Mouse (Mus musculus) bone marrow macrophage, adult 2 months (primary cell): ENCODE results near the gene Ppm1g. TPM values are rescaled to one million over a fixed set of nuclear protein-coding genes. Genes with fewer than 3 reads are reported as not detected.

Experiments
- H3K27ac ChIP-seq: 2 replicates; pipeline ENCODE4 v1.5.1; 2012; ENCODE audit warnings: low read depth, low read length; ENCODE audit not compliant: insufficient read depth
- H3K4me1 ChIP-seq: 2 replicates; pipeline ENCODE4 v1.6.1; 2012; ENCODE audit warnings: low read length; ENCODE audit not compliant: control insufficient read depth, insufficient read depth
- H3K4me3 ChIP-seq: 2 replicates; pipeline ENCODE4 v1.5.1; 2012; ENCODE audit warnings: mild to moderate bottlenecking, low read length, moderate library complexity; ENCODE audit not compliant: insufficient read depth
- CTCF ChIP-seq: IDR thresholded peaks from 2 replicates; pipeline ENCODE4 v1.5.1; 2012; ENCODE audit warnings: low read depth, mild to moderate bottlenecking, low read length, moderate library complexity
- POLR2A ChIP-seq: IDR thresholded peaks from 2 replicates; pipeline ENCODE4 v1.6.1; 2012; ENCODE audit warnings: mild to moderate bottlenecking, low read depth, low read length, borderline replicate concordance
- polyA plus RNA-seq: library from polyadenylated mRNA; stranded (reverse); fragments of >200 nt; gene quantifications from 2 replicates; pipeline ENCODE4 v1.2.4, GENCODE M21; 2012; ENCODE audit not compliant: missing spikeins, insufficient read depth, insufficient read length

Ppm1g gene
- polyA plus RNA-seq, 1 experiment: 67.7 TPM

- peak overlapping the region; percentile 96 for H3K4me3 ChIP-seq
- H3K4me1 ChIP-seq: peaks cover 49% of the 10 kb centered on the region
- TF ChIP-seq POLR2A (no peak), CTCF (no peak)
- peak overlapping the region; percentile 77 for H3K27ac ChIP-seq
These were observed 26.7 kb downstream of the Ppm1g start for GRCm38 (mm10) chr5:31193631-31194281.

GRCm38 (mm10) chr5:31192939-31193630 is 27.4 kb downstream of the Ppm1g start, which contains the start of the genes Snx17 and Eif2b4:
Gene Snx17 (plus strand): TSS chr5:31193227.
Gene Eif2b4 (minus strand): TSS chr5:31193430.
- TF ChIP-seq CTCF (peak; percentile 31; the same call in 1 of the 2 replicates), POLR2A (no peak)
- H3K27ac ChIP-seq: peak within 1 kb of the TSS; percentile 77
- peaks cover 43% of the 10 kb centered on the region for H3K4me1 ChIP-seq
- peak within 1 kb of the TSS; percentile 96 for H3K4me3 ChIP-seq

- H3K27ac ChIP-seq: peak overlapping the region; percentile 30
- H3K4me3 ChIP-seq: peak overlapping the region; percentile 96
- peaks cover 35% of the 10 kb centered on the region for H3K4me1 ChIP-seq
- TF ChIP-seq CTCF (no peak; the same call in 1 of the 2 replicates), POLR2A (no peak)
These were observed 28.2 kb downstream of the Ppm1g start for GRCm38 (mm10) chr5:31192045-31192938.

- Histone ChIP-seq H3K27ac (no peak overlapping the region), H3K4me1 (peaks cover 16% of the 10 kb centered on the region), H3K4me3 (no peak overlapping the region)
- no peak for TF ChIP-seq CTCF
- no peak for TF ChIP-seq POLR2A
These were observed 30.3 kb downstream of the Ppm1g start for GRCm38 (mm10) chr5:31190201-31190600.

GRCm38 (mm10) chr5:31188223-31188840 is 32.2 kb downstream of the Ppm1g start:
- Histone ChIP-seq H3K27ac (no peak overlapping the region), H3K4me1 (peaks cover 6% of the 10 kb centered on the region; the same call in 1 of the 2 replicates), H3K4me3 (no peak overlapping the region)
- TF ChIP-seq POLR2A (no peak), CTCF (no peak)

- Histone ChIP-seq H3K4me1 (peaks cover 5% of the 10 kb centered on the region), H3K27ac (no peak overlapping the region), H3K4me3 (no peak overlapping the region)
- TF ChIP-seq CTCF (no peak), POLR2A (no peak)
These were observed 36.8 kb downstream of the Ppm1g start for GRCm38 (mm10) chr5:31183678-31184077.

GRCm38 (mm10) chr5:31181183-31181770 is 39.2 kb downstream of the Ppm1g start:
- no peak for TF ChIP-seq CTCF
- no peak for TF ChIP-seq POLR2A
- peaks cover 15% of the 10 kb centered on the region for H3K4me1 ChIP-seq
- no peak overlapping the region for H3K27ac ChIP-seq
- H3K4me3 ChIP-seq: no peak overlapping the region

GRCm38 (mm10) chr5:31179766-31180630 is 40.5 kb downstream of the Ppm1g start, which contains the start of the genes Gm29609 and Gtf3c2:
Gene Gm29609 (minus strand): TSS chr5:31179911.
Gene Gtf3c2 (minus strand): TSS chr5:31180144.
- Histone ChIP-seq H3K4me3 (peak within 1 kb of the TSS; percentile 73), H3K4me1 (peaks cover 15% of the 10 kb centered on the region), H3K27ac (peak within 1 kb of the TSS; percentile 96)
- no peak for TF ChIP-seq CTCF
- no peak for TF ChIP-seq POLR2A
